In the genomic region with DNA sequence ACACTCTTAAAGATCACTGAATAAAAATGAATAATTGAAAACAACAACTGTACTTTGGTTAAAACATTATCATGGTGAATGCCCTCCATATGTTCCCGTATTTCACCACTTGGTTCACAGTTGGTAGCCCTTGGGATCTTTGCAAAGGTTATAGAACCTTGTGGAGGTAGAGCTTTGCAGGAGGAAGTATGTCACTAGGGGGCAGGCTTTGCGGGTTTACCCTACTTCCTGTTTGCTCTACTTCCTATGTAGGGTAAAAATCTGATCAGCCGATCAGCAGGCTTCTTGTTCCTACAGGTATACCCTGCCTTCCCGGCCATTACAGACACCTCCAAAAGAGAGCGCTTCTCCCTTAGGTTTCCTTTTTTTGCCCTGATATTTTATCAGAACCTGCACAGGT, we compare ENCODE assay signal across 12 mouse cellular contexts. TPM values are rescaled to one million over a fixed set of nuclear protein-coding genes. Genes with fewer than 3 reads are reported as not detected.
DNase-seq lines count a peak whose midpoint lies in the region; ATAC-seq and TF ChIP-seq lines count a peak whose summit lies in the region.
"Had no signal": no experiment of that assay in that cellular context is flagged by ENCODE, and none has a peak within 500 bp of the region (broad histone marks: within the 10 kb centered on the region; RNA-seq: fewer than 3 reads in every experiment).

No protein-coding gene starts in this region.

- no peak overlapping the region for H3K4me2 ChIP-seq in forebrain, postnatal 0 days (ENCODE audit: low read depth)
- H3K4me2 ChIP-seq in forebrain, embryonic 14.5 days (ENCODE audit: low read length) = no peak overlapping the region
- no peak overlapping the region for H3K4me2 ChIP-seq in midbrain, embryonic 13.5 days (replicated peaks)
- H3K4me2 ChIP-seq: limb, embryonic 15.5 days had no signal

- no peak for DNase-seq in forebrain, postnatal 0 days
- DNase-seq in forebrain, embryonic 14.5 days (ENCODE audit: low spot score) = no peak
- peak; percentile 79 to 85 for DNase-seq in B cell, adult 2 months
- peak; percentile 37 for DNase-seq in spleen, adult 12 weeks (ENCODE audit: low spot score)
- no peak for DNase-seq in yolk sac, embryonic 10.5 days (ENCODE audit: low spot score)
- DNase-seq in adrenal gland, postnatal 25 days = no peak
- DNase-seq: gastrocnemius, postnatal 10 days had no signal

- no peak overlapping the region for H3K9ac ChIP-seq in forebrain, postnatal 0 days
- H3K9ac ChIP-seq in forebrain, embryonic 14.5 days (ENCODE audit: low read length) = no peak overlapping the region
- H3K9ac ChIP-seq in midbrain, embryonic 13.5 days (replicated peaks) = no peak overlapping the region
- H3K9ac ChIP-seq: limb, embryonic 15.5 days had no signal

- no peaks in the 10 kb centered on the region for H3K27me3 ChIP-seq in forebrain, postnatal 0 days (ENCODE audit: insufficient read depth, low read length)
- H3K27me3 ChIP-seq in forebrain, embryonic 14.5 days (replicated peaks; ENCODE audit: control insufficient read depth, insufficient read depth, low read length) = no peaks in the 10 kb centered on the region
- H3K27me3 ChIP-seq in midbrain, embryonic 13.5 days = no peaks in the 10 kb centered on the region
- H3K27me3 ChIP-seq: limb, embryonic 15.5 days had no signal

- no peak overlapping the region for H3K4me3 ChIP-seq in forebrain, postnatal 0 days (ENCODE audit: low read depth, low read length)
- H3K4me3 ChIP-seq in forebrain, embryonic 14.5 days (ENCODE audit: low read depth, low read length) = no peak overlapping the region
- no peak overlapping the region for H3K4me3 ChIP-seq in midbrain, embryonic 13.5 days (replicated peaks)
- H3K4me3 ChIP-seq: limb, embryonic 15.5 days had no signal

- peak; percentile 29; the same call in 1 of the 2 replicates for TF ChIP-seq CTCF in forebrain, postnatal 0 days (IDR thresholded peaks at IDR 0.05; ENCODE audit: low read depth)

- H3K4me1 ChIP-seq in forebrain, postnatal 0 days (ENCODE audit: insufficient read depth) = peaks cover 6% of the 10 kb centered on the region
- H3K4me1 ChIP-seq in forebrain, embryonic 14.5 days (ENCODE audit: control insufficient read depth, insufficient read depth, low read length) = no peaks in the 10 kb centered on the region
- H3K4me1 ChIP-seq in midbrain, embryonic 13.5 days (replicated peaks) = peaks cover 11% of the 10 kb centered on the region

- H3K9me3 ChIP-seq in forebrain, postnatal 0 days (ENCODE audit: low read length) = no peaks in the 10 kb centered on the region
- no peaks in the 10 kb centered on the region for H3K9me3 ChIP-seq in forebrain, embryonic 14.5 days (replicated peaks; ENCODE audit: control insufficient read depth, low read length)
- no peaks in the 10 kb centered on the region for H3K9me3 ChIP-seq in midbrain, embryonic 13.5 days
- H3K9me3 ChIP-seq: limb, embryonic 15.5 days had no signal

- ATAC-seq in forebrain, postnatal 0 days = no peak
- no peak for ATAC-seq in forebrain, embryonic 14.5 days
- peak; percentile 55 for ATAC-seq in common myeloid progenitor, adult 5-6 weeks (replicated peaks; ENCODE audit: low read depth, poor library complexity, severe bottlenecking)
- ATAC-seq in midbrain, embryonic 13.5 days = no peak

- 81% methylated on average over 5 of the region's 5 CpGs for WGBS in forebrain, postnatal 0 days
- WGBS in forebrain, embryonic 14.5 days = 85% methylated on average over 5 of the region's 5 CpGs
- 77% methylated on average over 5 of the region's 5 CpGs for WGBS in midbrain, embryonic 13.5 days

- H3K27ac ChIP-seq in forebrain, postnatal 0 days (ENCODE audit: low read depth, low read length) = no peak overlapping the region
- H3K27ac ChIP-seq in forebrain, embryonic 14.5 days (ENCODE audit: low read depth, low read length) = no peak overlapping the region
- no peak overlapping the region for H3K27ac ChIP-seq in midbrain, embryonic 13.5 days
- H3K27ac ChIP-seq: limb, embryonic 15.5 days had no signal

- peaks cover 68% of the 10 kb centered on the region for H3K36me3 ChIP-seq in forebrain, postnatal 0 days (ENCODE audit: insufficient read depth)
- H3K36me3 ChIP-seq in forebrain, embryonic 14.5 days (ENCODE audit: control insufficient read depth, insufficient read depth, low read length) = peaks cover 77% of the 10 kb centered on the region
- peaks cover 75% of the 10 kb centered on the region for H3K36me3 ChIP-seq in midbrain, embryonic 13.5 days

RNA-seq across cellular contexts. Expression of gene Trim39, which starts 6.2 kb away (rescaled TPM):
- 27.1 and 27.8 TPM in 2 replicates for total RNA-seq in forebrain, postnatal 0 days (2014; rRNA removed)
- polyA plus RNA-seq in forebrain, postnatal 0 days (2015; fragmentation: Nextera tagmentation; extraction: Ambion mirVana) = 7.9 and 11.2 TPM in 2 replicates
- polyA plus RNA-seq in forebrain, embryonic 14.5 days (2014; fragmentation: Nextera tagmentation; extraction: Ambion mirVana) = 13.3 and 15.2 TPM in 2 replicates
- 12.8 and 18.4 TPM in 2 replicates for total RNA-seq in common myeloid progenitor, adult 5-6 weeks (2017)
- polyA plus RNA-seq in midbrain, embryonic 13.5 days (2015; fragmentation: Nextera tagmentation; extraction: Ambion mirVana) = 29.3 and 31.1 TPM in 2 replicates
- 22.5 and 23.0 TPM in 2 replicates for total RNA-seq in adrenal gland, postnatal 25 days (2021)

RNA-seq across cellular contexts. Expression of gene Rpp21, which starts 8.0 kb away (rescaled TPM):
- total RNA-seq in forebrain, postnatal 0 days (2014; rRNA removed) = 39.2 and 58.2 TPM in 2 replicates
- 139 and 159 TPM in 2 replicates for polyA plus RNA-seq in forebrain, postnatal 0 days (2015; fragmentation: Nextera tagmentation; extraction: Ambion mirVana)
- polyA plus RNA-seq in forebrain, embryonic 14.5 days (2014; fragmentation: Nextera tagmentation; extraction: Ambion mirVana) = 103 and 128 TPM in 2 replicates
- total RNA-seq in common myeloid progenitor, adult 5-6 weeks (2017) = 19.6 and 21.1 TPM in 2 replicates
- polyA plus RNA-seq in midbrain, embryonic 13.5 days (2015; fragmentation: Nextera tagmentation; extraction: Ambion mirVana) = 111 and 115 TPM in 2 replicates
- total RNA-seq in adrenal gland, postnatal 25 days (2021) = 47.2 TPM in 2 replicates

RNA-seq across cellular contexts. Expression of gene H2-M10.2, which starts 20.5 kb away (rescaled TPM):
- total RNA-seq in forebrain, postnatal 0 days (2014; rRNA removed) = not detected in 2 replicates
- polyA plus RNA-seq in forebrain, postnatal 0 days (2015; fragmentation: Nextera tagmentation; extraction: Ambion mirVana) = not detected in 2 replicates
- polyA plus RNA-seq in forebrain, embryonic 14.5 days (2014; fragmentation: Nextera tagmentation; extraction: Ambion mirVana) = not detected in 2 replicates
- not detected in 2 replicates for total RNA-seq in common myeloid progenitor, adult 5-6 weeks (2017)
- 0.28 and 0.36 TPM in 2 replicates for polyA plus RNA-seq in midbrain, embryonic 13.5 days (2015; fragmentation: Nextera tagmentation; extraction: Ambion mirVana)
- not detected in 2 replicates for total RNA-seq in adrenal gland, postnatal 25 days (2021)
- total RNA-seq: gastrocnemius, postnatal 10 days had no signal
- polyA plus RNA-seq: intestine, embryonic 14.5 days; limb, embryonic 15.5 days; neural tube, embryonic 11.5 days had no signal

Comparison
In these comparisons a context has a peak if more than half of its experiments do, and no peak if none do; other contexts are left out.
1. DNase-seq: peak in B cell, adult 2 months (2 of 2) and spleen, adult 12 weeks (single experiment); none in forebrain, postnatal 0 days (single experiment), forebrain, embryonic 14.5 days (single experiment), yolk sac, embryonic 10.5 days (single experiment) and adrenal gland, postnatal 25 days (single experiment).